Mouse (Mus musculus) c-Kit-positive CD71-negative TER-119-negative erythroid progenitor cells, embryonic 14.5 days (primary cell): Measurements from ENCODE around the gene Arsg.
"Not testable (repeated sequence)": the region's sequence is repeated elsewhere in the genome, so short reads cannot be mapped to it uniquely, and the experiment has no call there.

Experiments
- DNase-seq: peaks from one replicate; pipeline ENCODE4 v3.0.0-alpha.2; 2013; ENCODE audit warnings: low read depth

The Arsg gene

DNA sequence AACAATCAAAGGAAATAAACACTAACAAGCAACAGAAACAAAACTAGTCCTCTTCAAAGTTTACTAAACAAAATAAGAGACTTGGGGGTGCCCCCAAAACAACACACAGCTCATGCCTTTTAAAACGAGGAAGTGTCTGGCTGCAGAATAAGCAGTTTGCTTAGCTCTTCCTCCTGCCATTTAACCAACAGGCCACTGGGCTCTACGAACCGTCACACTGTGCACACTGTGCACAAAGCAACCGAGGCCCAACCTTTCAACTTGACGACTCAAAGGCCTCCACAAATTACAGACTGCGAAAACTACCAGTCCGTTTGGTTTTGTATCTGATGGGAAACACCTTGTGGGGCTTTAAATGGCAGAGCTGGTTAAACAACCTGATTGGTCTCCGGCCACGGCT, 3.0 kb upstream of the Arsg start:
- DNase-seq: no peak

- DNase-seq: no peak
Measured at GRCm38 (mm10) chr11:109470921-109471861, 2.0 kb upstream of the Arsg start.

GRCm38 (mm10) chr11:109472171-109472691, 943 bp upstream of the Arsg start:
- no peak for DNase-seq

- no peak for DNase-seq
Measured at GRCm38 (mm10) chr11:109472821-109473170, 378 bp upstream of the Arsg start.

DNA sequence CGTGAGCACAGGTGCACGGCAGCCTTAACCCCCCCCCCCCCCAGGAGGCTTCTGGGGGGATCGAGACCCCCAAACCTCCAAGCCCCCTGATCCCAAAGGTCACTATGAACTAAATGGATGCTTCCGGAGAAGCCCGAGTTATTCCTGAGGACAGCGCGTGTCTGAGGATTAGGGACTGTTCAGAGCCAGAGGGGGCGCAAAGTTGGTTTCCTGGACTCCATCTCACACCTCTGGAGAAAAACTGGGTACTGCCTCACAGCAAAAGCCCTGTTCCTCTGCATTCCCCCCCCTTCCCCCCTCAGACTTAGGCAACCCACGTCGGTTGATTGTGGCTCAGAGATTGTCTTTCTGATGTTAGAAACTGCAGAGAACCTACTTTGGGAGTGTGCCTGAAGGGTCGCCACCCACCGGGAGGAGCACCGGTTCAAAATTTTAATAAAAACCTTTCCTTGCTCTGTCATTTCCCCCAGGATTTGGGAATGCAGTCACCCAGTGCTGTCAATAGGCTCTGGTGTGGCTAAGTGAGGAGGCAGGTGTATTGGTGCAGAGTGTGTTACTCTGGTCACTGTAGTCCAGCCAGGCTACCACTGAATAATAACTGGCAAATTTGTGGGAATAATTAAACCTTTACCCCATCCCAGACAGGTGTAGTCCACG, 1.0 kb downstream of the Arsg start:
- DNase-seq: no peak

DNA sequence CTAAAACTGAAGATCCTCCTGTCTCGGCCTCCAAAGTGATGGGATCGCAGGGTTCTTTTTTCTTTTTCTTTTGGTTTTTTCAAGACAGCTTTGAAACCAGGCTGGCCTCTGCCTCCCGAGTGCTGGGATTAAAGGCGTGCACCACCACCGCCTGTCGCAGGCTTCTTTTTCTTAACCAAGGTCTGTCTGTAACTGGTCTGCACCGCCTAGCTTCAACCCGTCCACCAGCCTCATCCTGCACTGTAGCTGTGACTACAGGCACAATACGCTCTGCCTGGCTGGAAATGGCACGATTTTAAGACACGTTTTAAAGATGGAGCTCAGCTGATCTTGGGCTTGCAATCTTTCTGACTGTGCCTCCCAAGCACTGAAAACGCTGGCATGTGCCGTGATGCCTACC, 1.7 kb downstream of the Arsg start:
- DNase-seq: no peak

DNA sequence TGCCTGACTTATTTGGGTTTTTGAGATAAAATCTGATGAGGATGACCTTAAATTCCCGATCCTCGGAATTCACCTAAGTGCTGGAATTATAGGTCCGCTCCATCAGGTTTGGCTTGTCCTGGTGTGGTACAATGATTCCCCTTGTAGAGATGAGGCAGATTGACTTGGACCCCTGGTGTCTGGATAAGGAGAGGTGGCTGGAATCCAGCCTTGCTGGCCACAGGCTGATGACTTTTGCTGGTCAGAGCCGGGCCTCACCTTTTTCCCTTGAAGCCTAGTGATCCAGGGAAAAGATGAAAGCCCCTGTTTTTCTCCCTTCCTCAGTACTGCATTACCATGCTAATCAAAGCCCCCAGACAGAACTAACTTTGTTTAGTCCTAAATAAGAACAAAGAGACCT, 2.5 kb downstream of the Arsg start:
- no peak for DNase-seq

- no peak for DNase-seq
Measured at GRCm38 (mm10) chr11:109476241-109476640, 3.1 kb downstream of the Arsg start.

DNA sequence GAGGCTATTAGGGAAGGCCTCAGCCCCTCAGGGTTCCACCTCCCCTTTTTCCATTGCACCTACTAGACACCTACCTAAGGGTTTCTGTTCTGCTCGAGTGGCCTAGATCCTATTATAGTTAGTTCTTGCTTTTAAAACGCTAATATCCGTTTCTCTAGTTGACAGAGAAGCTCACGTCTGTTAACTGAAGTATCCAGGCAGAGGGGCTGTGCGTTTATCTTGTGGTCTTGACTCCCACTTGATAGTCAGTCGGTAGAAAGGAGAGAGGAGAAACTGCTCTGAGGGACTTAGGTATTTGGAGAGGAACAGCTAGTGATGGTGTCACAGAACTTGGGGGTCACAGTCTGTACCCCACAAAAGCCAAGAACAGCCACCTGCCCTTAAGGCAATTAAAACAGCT, 3.5 kb downstream of the Arsg start:
- DNase-seq: no peak

DNA sequence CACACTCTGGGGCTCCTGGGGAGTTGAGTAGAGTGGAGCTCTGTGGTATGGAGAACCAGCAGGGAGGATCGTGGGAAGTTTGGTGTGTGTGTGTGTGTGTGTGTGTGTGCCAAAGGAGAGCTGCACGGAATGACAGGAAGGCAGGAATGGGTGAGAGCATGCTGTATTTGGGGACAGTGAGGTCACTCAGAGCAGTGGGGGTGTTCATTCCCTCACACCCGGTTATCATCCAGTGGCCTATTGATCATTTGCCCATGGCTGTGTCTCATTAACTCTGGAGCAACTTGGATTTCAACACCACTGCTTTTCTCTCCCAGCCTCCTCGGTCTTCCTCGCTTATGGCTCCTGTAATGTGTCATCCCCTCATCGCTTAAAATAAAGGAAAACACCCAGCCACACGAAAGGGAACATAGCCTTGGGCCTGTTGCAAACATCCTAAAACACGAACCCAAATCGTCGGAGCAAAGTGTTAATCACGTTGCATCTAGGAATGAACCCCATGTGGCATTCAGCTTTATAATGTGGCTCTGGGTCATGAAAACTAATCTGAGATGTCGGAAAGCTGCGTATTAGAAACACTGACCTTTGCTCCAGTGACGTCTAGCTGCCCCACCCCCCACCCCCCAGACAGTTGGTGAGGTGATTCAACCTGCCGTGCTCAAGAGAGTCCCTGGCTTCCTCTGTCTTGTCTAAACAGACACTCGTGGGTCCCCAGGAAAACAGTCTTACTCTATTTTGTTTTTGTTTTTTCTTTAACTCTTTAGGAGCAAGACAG, 4.6 kb downstream of the Arsg start:
- DNase-seq: no peak

DNA sequence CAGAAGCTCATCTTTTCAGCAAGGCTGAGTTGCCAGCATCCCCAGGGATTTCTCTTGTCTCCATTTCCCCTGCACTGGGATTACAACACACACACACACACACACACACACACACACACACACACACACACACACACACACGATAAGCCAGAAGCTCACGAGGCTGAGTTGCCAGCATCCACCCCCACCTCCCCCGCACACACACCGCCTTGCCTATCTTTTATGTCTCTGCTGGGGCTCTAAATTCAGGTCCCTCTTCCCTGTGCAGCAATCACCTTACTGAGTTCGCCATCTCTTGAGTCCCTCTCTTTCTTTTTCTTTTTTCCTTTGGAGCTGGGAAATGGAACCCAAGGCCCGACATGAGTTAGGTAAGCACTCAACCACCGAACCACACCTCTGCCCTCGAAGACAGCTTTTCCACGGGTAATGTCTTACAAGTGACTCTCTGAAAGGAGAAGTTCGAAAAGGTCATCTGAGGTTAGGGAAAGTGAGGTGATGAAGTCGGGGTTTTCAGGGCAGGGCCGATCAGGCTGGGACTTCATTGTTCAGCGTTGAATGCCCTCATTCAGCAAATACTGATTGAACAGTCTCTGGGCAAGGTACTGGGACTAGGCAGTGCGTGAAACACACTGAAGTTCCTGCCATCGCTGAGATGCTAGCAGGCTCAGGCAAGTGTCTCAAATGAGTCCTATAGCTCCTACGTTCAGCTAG, 6.6 kb downstream of the Arsg start:
- DNase-seq: no peak

DNA sequence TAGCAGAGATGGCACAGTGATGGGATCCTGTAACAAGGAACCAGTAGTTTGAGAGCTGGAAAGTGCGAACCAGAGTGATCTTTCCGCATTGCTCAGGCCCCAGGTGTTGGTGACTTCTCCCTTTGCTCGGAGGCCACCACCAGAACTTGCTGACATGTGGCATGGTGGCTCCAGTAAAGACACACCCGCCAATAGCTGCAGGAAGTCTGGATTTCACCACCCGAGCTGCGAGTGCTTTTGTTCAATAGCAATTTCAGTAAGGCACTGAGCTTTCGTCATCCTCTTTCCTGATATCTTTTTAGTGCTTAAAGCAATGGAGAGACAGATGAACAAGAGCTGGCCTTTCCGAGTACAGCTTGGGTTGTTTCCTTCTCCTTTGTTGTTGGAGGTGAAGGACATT, 7.3 kb downstream of the Arsg start:
- DNase-seq: no peak

DNA sequence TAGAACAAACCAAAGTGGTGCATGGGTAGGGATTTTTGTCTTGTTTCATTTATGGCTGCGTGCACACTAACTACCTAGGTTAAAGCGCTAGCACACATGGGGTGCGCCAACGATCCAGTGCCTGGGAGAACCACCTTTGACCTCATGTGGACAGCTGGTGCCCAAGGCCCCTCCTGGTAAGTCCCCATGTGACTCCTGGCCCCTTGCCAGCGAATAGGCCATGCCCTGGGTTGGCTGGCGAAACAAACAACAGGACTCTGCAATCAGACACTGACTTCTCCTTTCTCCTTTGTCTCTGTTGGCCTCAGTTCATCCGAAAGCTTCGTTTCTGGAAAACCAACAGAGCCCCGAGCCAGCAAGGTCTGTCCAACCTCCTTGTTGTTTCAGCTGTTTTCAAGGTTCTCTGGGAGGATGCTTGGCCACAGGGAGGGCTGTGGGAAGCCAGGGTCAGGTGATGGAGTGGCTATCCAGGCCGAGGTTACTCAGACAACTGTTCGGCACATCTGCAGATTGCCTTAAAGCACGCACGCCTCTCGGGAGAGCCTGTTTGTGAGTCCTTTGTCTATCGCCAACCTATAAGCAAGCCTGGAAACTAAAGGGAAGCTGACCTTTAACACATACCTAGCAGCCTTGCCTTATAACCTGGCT, 12.3 kb downstream of the Arsg start:
- no peak for DNase-seq

GRCm38 (mm10) chr11:109487111-109487510, 13.9 kb downstream of the Arsg start:
- no peak for DNase-seq

DNA sequence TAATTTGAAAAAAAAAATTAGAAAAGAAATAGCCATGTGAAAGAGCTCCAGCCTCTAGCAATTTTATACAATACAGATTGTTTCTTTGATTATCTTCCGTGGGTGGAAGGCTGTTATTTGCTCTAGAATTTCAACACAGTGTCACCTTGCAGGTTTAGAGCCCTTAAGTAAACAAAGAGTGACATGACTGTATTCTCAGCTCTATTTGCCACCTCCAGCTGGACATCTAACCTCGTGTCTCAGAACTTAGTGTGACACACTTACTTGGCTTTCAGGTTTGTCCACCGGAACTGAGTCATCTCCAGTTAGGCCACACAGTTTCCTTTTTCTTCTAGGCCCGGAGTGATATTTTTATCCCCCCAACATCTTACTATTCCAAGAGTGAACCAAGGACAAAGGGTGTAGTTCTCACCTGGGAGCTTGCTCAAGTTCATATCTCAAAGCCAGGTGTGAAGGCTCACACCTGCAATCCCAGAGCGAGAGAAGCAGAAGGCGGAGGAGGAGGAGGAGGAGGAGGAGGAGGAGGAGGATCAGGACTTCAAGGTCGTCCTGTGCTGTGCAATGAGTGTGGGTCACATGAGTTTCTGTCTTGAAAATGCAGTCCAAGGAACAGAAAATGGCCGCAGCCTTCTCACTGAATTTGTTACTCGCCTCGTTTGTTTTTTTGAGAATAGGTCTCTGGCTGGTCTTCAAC, 15.0 kb downstream of the Arsg start:
- DNase-seq: no peak

- no peak for DNase-seq
Measured at GRCm38 (mm10) chr11:109489763-109490162, 16.6 kb downstream of the Arsg start.

GRCm38 (mm10) chr11:109491844-109492243, 18.7 kb downstream of the Arsg start:
- DNase-seq: no peak

- not testable (repeated sequence) for DNase-seq
Measured at GRCm38 (mm10) chr11:109492847-109493464, 19.8 kb downstream of the Arsg start.

GRCm38 (mm10) chr11:109494890-109495770, 22.0 kb downstream of the Arsg start:
- no peak for DNase-seq
